Mouse (Mus musculus) ZHBTc4 (cell line): ENCODE measurements at regions not wholly inside any gene's neighbourhood (a gene's known extent, or its start where the extent isn't known, plus 50 kb on each side); places are given as distances from the start of the nearest gene placed in this dataset.

Experiments
- DNase-seq: peaks from one replicate; pipeline ENCODE4 v3.0.0-alpha.2; 2011; ENCODE audit warnings: low read depth, low spot score

DNA sequence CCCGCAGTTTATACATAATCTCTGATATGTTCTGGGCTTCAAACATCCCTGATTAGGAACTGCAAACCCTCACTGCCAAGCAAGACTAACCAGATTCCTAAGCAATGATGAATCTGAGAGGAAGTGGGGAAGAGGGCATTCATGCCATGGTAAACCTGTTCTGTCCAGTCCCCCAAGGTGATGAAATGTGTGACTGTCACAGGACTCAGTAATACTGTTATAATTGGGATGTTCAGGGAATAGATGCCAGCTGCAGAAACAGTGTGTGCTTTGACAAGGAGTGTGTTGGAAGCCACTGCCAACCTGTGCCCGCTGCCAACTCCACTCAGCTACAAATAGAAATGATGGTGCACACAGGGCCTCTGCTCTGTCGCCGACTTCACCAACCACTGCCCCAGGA, 466.0 kb downstream of the Efna5 start:
- DNase-seq, result no peak

DNA sequence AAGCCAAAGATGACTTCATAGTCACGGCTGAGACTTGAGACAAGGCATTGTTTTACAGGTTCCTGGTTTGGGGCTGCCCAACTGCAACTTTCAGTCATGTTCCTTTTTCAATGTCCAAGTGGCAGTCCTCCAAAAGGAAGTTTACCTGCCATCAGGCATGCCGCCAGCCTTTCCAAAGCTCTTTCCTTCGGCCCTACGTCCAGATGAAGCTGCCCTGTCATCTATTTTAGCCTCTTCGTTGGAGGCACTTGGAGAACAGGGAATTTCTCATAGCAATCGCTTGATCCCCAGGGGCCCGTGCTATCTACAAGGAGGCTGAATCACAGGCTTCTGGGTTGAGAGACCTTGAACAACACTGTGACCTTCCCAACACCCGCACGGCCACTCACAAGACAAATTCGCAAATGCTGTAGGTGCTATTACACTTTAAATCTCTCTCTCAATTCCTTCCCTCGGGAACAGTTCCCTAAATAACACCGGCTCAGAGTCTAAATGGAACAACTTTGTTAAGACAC, 468.4 kb downstream of the Efna5 start:
- DNase-seq, result no peak

- no peak for DNase-seq
These were observed 477.4 kb downstream of the Efna5 start for GRCm38 (mm10) chr17:62403739-62404138.

DNA sequence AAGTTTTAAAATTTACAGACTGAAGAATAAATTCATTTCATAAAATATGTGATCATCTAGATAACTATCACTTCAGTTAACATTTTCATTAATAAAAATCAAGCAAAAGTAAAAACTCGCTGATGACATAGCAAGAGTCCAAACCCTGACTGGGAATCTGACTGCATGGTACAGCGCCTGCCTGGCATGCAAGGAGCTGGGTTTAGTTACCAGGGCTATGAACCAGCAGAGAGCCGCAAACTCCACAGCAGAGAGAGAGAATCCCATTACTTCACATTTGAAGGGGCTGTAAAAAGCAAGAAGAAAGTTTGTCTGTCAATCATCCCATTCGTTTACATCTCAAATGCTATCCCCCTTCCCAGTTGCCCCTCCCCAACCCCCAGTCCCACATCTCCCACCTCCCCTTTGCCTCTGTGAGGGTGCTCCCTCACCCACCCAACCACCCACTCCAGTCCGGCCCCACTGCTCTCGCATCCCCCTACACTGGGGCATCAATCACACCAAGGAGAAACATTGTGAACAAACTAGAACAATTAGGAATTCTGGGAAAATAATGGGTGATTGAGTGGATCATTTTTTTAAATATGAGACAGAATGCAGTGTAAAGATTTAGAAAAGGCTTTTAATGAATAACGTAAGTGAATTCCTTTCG, 487.6 kb downstream of the Efna5 start:
- DNase-seq, result no peak

DNA sequence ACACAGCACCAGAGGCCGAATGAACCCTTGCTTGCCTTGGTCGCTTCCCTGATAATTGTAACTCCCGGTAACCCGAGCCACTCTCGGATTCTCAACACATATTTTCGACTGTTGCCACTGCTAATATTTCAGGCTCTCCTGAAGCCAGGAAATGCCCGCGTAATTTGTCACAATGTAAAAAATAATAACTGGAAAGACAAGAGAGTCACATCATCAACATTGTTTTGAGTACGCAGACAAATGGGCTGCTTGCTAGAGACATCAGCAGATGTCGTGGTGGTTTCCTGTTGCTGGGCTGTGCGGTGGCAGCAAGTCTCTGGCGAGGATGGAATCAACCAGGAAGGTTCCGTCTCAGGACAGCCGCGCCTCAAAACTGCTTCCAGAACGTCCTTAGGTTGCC, 497.1 kb downstream of the Efna5 start:
- no peak for DNase-seq

DNA sequence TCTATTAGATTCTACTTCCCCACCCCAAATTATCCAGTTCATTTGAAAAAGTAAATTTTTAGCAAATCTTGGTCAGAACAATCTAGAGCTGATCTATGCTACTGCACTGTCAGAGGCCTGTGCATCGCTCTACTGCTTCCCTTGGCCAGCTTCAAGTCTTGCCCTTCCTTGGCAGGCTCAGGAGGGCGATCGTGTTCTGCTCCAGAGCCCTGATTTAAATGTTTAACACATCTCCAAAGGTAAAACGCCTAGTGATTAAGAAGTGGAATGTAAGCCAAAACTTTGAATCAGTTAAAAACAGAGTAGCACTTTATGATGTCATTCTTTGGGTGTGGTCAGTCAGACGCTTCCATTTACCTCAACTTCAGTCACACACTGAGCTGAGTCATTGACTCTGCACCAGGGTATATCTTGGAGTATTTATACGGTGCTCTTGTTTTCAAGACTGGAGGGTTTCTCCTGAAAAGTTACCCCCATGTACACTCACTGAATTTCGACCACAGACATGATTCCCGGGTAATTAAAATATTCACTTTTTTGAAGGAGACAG, 502.2 kb downstream of the Efna5 start:
- DNase-seq, result no peak

DNA sequence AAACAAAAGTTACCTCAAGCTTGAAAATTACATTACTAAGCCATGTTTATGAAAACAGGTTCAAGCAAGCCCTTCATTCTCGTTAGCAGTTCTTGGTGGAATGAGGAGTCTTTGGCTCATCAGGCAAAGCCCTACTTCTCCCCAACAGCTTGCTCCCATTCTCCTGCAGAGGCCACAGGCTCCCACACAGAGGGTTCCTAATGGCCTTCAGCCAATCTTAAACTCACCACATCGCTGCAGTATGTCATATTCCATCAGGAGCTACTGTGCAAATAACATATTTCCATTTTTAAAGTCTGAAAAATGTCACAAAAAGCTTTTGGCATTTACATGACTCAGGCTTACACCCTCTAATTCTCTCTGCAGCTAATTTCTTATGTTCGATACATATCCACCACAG, 512.0 kb downstream of the Efna5 start:
- no peak for DNase-seq

DNA sequence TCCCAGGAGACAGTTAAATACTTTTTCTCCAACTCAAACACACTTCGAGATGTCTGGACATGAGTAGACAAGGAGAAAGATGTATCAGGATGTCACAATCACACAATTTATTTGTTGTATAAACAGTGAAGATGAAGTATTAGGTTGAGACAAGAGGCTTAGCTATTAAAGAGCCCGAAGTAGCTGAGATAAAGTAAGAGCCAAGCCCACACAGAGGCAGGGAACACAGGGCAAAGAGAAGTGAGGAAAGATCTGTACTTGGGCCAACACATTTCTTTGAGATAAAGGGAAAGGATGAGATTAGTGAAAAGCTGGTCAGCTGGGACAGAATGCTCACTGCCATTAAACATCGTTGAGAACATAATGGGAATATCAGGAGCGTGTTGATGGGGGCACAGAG, 513.2 kb downstream of the Efna5 start:
- DNase-seq, result no peak

DNA sequence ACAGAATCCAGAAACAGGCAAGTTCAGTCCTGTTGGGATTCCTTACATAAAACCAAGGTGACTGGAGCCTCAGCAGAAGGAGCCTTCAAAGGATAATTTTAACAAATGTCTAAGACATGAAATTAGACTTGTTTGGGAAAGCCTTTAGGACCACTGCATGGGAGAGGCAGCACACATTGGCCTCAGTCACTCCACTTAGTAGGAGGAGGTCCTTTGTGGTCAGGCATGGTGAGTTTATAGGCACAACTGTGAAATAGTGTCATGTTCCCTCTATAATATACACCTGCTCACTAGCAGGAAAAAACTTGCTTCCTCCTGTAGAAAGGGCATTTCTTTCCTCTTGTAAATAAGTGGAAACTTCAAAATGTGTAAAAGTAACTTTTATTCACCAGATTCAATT, 522.8 kb downstream of the Efna5 start:
- DNase-seq, result no peak

DNA sequence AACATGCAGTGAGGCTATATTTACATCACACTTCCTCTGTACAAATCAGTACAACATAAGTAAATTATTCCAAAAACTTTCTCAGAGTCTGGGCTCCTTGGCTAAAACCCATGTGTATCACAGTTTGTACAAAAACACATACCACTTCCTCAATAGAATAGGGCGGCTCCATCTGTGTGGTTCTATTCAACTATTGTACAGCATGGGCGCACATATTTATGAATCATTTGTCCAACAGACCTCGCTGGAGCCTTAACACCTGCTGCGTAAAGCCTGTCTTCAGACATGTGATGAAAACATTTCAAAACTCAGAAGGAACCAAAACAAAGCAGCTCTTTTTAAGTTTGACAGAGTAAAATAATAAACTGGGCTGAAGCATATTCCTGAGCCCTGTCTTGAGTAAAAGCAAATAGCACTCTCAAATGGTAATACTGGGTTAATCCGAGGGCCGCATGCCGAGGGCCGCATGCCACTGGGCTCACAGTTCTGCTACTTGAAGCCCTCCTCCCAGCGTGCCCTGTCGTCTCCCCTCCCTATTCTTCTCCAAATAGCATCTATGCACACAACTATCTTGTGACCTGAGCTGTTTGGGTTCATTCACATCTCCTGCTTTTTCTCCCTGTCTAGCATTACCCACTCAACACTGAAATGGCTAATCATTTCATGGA, 543.1 kb downstream of the Efna5 start:
- no peak for DNase-seq

DNA sequence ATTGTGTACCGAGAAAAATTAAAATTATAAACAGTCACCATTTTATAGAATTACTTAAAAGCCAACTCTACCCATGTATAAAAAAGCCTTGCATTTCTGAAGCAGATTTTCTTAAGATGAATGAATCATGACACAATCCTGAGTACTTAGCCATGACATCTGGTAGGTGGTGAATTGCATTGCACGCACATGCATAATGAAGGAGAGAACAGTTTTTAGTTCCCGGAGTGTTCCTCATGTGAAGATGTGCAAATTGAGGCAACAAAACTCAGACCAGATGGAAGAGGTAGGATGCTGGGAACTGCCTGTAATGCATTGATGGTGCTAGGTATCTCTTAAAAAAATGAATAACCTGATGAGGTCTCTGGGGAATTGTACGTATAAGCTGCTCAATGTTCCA, 550.9 kb downstream of the Efna5 start:
- no peak for DNase-seq

- no peak for DNase-seq
These were observed 554.3 kb downstream of the Efna5 start for GRCm38 (mm10) chr17:62326844-62327243.

- no peak for DNase-seq
These were observed 562.1 kb downstream of the Efna5 start for GRCm38 (mm10) chr17:62319033-62319432.

DNA sequence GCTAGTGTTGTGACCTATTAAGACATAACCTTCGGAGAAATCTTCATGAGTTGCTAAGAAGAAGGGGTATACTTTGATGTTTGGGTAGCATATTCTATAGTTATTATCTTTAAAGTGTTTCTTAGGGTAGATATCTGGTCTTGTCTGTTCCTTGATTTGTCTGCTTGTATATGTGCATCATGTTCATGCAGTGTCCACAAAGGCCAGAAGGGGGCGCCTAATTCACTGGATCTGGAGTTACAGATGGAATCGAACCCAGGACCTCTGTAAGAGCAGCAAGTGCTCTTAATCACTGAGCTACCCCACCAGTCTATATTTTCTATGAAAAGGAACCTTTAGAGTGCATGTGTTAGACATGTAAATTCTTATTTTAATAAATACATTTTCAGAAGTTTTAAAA, 571.1 kb downstream of the Efna5 start:
- DNase-seq, result peak; percentile 41

DNA sequence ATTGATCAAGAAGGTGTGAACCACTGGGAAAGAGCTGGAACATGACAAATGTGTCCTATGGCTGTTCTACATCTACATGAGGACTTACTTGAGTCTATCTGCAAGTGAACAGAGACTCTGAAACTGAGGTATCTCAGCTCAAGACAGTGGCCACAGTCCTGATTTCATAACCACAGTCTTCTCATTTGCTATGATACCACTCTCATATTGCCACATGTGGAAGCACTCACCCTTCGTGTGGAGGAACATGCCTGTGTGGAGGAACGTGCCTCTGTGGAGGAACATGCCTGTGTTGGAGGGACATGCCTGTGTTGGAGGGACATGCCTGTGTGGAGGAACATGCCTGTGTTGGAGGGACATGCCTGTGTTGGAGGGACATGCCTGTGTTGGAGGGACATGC, 574.0 kb downstream of the Efna5 start:
- DNase-seq, result no peak

DNA sequence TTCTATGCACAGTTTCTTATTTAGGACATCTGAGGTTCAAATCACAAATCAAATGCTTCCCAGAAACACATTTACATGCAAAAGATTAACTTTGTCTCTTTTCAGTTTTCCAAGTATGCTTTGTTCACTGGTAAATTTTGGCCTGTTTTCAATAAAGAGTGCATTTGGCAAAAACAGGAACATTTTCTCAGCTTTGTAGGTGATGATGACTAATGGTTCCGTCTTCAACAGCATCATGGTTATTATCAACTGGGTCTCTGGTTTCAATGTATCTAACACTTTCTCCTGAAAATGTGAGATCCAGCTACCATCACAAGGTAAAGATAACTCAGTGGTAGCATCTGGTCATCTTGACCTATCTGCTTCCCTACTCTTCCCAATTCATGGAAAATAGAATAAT, 574.6 kb downstream of the Efna5 start:
- no peak for DNase-seq

GRCm38 (mm10) chr17:62305140-62305539, 576.0 kb downstream of the Efna5 start:
- DNase-seq, result no peak

DNA sequence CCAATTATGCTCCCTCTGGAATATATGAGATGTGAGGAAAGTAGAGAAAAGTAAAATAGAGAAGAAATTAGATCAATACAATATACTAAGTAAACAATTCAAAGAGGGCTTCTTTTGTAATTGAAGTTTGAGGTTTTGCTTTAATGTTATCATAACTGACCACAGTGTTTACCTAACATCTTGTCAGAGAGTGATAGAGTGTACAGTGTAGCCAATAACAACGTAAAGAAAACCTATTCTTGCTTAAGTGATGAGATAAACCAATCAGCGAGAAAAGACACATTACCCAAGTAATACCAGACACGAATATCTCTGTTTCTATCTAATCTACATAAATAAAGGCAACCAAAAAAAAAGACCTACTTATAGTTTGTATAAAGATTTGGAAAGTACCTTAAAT, 577.0 kb downstream of the Efna5 start:
- DNase-seq, result no peak

- no peak for DNase-seq
These were observed 581.2 kb downstream of the Efna5 start for GRCm38 (mm10) chr17:62299875-62300274.

DNA sequence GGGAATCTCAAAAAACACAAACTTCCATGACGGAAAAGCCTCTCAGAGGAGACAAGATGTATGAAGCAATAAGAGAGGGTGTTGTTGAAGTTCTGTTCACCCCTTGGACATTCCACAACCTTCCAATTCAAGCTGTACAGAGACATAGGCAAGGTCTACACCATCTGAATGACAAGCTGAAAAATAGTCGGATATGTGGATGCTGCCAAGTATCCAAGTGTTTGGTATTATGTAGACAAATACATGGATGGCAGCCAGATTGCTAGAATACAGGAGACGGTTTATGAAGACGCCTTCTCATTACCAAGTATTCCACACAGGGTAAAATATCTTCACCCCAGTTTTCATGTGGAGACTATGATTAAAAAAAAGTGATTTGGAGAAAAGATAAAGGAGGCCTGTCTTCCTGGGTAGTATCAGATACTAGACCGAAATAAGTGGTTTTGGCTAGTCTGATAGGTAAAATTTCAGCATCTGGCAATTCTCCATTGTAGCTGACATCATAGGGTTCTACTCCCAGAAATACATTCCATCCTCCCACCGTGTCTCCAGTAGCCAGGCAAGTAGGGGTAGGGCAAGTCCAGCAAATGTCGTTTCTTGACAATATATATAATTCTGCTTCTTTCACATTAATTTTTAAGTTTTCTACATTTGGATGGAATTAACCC, 583.6 kb downstream of the Efna5 start:
- DNase-seq, result no peak

- DNase-seq, result no peak
These were observed 585.7 kb downstream of the Efna5 start for GRCm38 (mm10) chr17:62295412-62295811.

DNA sequence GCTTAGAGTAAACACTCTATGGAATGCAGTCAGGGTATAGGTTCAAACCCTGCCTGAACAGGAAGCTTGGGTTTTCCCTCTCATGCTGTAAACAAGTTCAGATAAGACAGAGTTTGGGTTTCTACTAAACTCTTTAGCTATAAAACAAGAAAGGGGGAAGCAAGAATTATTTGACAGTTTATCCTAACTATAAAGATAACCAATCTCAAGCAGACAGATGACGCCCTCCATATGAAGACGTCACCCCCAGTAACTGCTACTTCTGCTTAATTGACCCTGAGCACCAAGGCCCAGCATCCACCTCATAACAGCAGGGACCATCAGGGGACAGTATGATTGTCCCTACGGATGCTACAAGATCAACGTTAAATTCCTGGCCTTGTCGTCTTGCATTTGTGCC, 588.4 kb downstream of the Efna5 start:
- DNase-seq, result no peak

DNA sequence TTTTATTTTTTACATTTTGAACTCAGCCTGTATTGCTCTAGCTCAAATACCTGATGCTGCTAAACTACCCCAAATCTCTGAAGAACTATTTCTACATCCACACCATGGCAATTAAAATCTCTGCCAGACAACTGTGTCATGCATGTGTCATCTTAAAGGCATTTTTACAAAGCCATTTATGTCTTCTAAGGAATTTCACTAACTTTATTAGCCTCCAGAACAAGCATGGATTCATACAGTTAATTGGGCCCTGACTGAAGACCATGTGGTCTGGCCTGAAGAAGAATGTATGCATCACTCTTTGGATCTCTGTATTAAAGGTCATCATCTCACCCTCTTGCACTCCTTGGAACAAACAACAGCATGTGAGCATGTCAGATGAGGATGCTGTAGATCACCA, 593.5 kb downstream of the Efna5 start:
- no peak for DNase-seq
